Mouse (Mus musculus) liver, embryonic 14.5 days (tissue): ENCODE measurements around the gene Flywch2.

Experiments used
- CTCF ChIP-seq: IDR thresholded peaks from 2 replicates; pipeline ENCODE4 v1.5.1; 2016; ENCODE audit warnings: antibody characterized with exemption, low read depth, control low read depth
- EP300 ChIP-seq: IDR thresholded peaks from 2 replicates; pipeline ENCODE4 v1.6.1; 2016; ENCODE audit warnings: antibody characterized with exemption, low read depth

- no peak for TF ChIP-seq CTCF
- no peak for TF ChIP-seq EP300
Observed at GRCm38 (mm10) chr17:23770896-23771283, 15.0 kb downstream of the Flywch2 start.
